Mouse (Mus musculus): Measurements from ENCODE around the gene Gpr153. TPM values are rescaled to one million over a fixed set of nuclear protein-coding genes. Genes with fewer than 3 reads are reported as not detected.

Gene Gpr153
- polyA plus RNA-seq, 1 experiment from 2014 or later = 9.0 TPM

DNA sequence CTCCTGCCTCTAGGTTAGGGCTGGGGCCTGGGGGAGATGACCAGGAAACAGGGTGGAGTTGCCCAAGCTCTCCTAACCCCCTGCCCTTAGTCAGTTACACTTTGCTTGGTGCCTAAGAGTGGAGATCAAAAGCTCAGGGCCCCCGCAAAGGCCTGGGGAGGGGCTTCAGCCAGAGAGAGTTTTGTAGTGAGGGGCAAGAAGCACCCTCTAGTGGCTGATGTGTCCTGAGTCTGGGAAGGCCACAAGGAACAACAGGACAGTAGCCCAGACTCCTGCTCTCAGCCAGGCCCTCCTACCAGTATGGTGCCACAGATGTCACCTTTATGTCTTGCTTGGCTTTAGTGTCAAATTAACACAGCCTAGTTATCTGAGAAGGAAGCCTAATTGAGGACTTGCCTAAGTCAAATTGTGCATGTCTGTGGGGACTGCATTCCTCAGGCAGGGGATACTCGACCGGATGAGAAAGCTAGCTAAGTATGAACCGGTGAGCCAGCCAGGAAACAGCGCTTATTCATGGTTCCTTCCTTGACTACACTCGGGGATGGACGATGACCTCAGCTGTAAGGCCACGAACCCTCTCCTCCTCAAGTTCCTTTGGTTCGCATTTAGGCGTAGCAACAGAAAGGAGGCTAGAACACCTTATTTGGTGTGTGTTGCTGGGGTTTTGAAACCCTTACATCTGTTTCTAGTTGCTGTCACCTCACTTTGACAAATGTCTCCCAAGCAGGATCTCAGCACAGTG, 20.3 kb downstream of the Gpr153 start:
- Histone ChIP-seq H3K4me1 (replicated peaks) (peaks cover 68% of the 10 kb centered on the region), H3K27ac (no peak overlapping the region), H3K4me2 (no peak overlapping the region), H3K27me3 (peaks cover 75% of the 10 kb centered on the region), H3K4me3 (no peak overlapping the region), H3K36me3 (no peaks in the 10 kb centered on the region), H3K9ac (0 out of 2 replicates have a peak overlapping the region, but pooled peaks have one; percentile 1), H3K9me3 (no peaks in the 10 kb centered on the region)
- 46% methylated on average over 10 of the region's 10 CpGs for WGBS
- ATAC-seq (ENCODE audit: low FRiP score) = no peak

- H3K4me2 ChIP-seq = no peak overlapping the region
- no peak overlapping the region for H3K9ac ChIP-seq
- no peak overlapping the region for H3K27ac ChIP-seq
- ATAC-seq (ENCODE audit: low FRiP score) = no peak
- peaks cover 14% of the 10 kb centered on the region for H3K36me3 ChIP-seq
- H3K4me3 ChIP-seq = no peak overlapping the region
- H3K4me1 ChIP-seq (replicated peaks) = peaks cover 56% of the 10 kb centered on the region
- no peaks in the 10 kb centered on the region for H3K9me3 ChIP-seq
- H3K27me3 ChIP-seq = peaks cover 60% of the 10 kb centered on the region
- WGBS = 51% methylated on average over 4 of the region's 4 CpGs
Measured at GRCm38 (mm10) chr4:152295916-152296315, 21.9 kb downstream of the Gpr153 start.

DNA sequence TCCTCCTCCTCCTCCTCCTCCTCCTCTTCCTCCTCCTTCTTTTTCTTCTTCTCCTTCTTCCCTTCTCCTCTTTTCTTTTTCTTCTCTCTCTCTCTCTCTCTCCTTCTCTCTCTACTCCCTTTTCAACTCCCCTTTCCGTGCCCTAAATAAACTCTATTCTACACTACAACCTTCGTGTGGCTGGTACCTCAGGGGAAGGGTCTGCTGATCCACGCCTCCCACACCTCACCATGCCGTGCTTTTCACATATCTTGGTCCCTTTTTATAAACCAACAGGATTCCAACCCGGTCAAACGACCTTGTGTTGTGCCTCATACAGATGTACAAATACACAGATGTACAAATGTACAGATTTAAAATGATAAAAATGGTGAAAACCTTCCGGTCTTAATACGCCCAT, 22.3 kb downstream of the Gpr153 start:
- Histone ChIP-seq H3K4me2 (peak overlapping the region; percentile 72), H3K4me1 (replicated peaks) (peaks cover 51% of the 10 kb centered on the region), H3K9me3 (no peaks in the 10 kb centered on the region), H3K4me3 (peak overlapping the region; percentile 81), H3K27me3 (peaks cover 55% of the 10 kb centered on the region), H3K27ac (no peak overlapping the region), H3K9ac (0 out of 2 replicates have a peak overlapping the region, but pooled peaks have one; percentile 63), H3K36me3 (peaks cover 19% of the 10 kb centered on the region)
- no peak for ATAC-seq (ENCODE audit: low FRiP score)
- WGBS = 21% methylated on average over 8 of the region's 8 CpGs

GRCm38 (mm10) chr4:152296874-152297861, 23.1 kb downstream of the Gpr153 start, which contains the start of gene Icmt:
Gene Icmt (plus strand): TSS chr4:152297227.
- peak within 1 kb of the TSS; percentile 91 for H3K4me2 ChIP-seq
- H3K4me3 ChIP-seq = peak within 1 kb of the TSS; percentile 81
- peaks cover 44% of the 10 kb centered on the region for H3K4me1 ChIP-seq (replicated peaks)
- H3K27me3 ChIP-seq = peaks cover 47% of the 10 kb centered on the region
- peak within 1 kb of the TSS; percentile 98 for H3K9ac ChIP-seq
- ATAC-seq (ENCODE audit: low FRiP score) = peak; percentile 92
- H3K9me3 ChIP-seq = no peaks in the 10 kb centered on the region
- under 1% methylated on average over 118 of the region's 119 CpGs for WGBS
- H3K27ac ChIP-seq = peak within 1 kb of the TSS; percentile 87
- peaks cover 27% of the 10 kb centered on the region for H3K36me3 ChIP-seq

DNA sequence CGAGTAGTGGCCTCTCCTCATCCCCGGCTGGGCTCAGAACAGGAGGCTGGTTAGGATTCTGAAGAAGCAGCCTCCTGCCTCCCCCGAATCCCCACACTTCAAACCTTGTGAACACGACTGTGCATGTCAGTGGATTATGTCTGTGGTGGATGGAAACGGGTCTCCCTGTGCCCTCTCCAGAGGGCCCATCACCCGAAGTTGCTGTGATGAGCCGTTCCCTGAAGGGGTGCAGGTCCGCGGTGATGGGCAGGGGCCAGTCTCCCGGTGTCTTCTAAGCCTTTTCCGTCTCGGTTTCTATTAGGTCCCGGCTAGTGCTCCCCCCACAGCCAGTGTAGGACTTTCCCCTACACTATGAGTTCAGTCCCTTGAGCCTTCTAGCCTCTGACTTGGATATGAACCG, 24.8 kb downstream of the Gpr153 start:
- H3K36me3 ChIP-seq = peaks cover 43% of the 10 kb centered on the region
- peak overlapping the region; percentile 98 for H3K9ac ChIP-seq
- H3K4me1 ChIP-seq (replicated peaks) = peaks cover 29% of the 10 kb centered on the region
- ATAC-seq (ENCODE audit: low FRiP score) = no peak
- H3K27ac ChIP-seq = no peak overlapping the region
- H3K9me3 ChIP-seq = no peaks in the 10 kb centered on the region
- H3K27me3 ChIP-seq = peaks cover 31% of the 10 kb centered on the region
- H3K4me2 ChIP-seq = peak overlapping the region; percentile 91
- 0 out of 2 replicates have a peak overlapping the region, but pooled peaks have one; percentile 81 for H3K4me3 ChIP-seq
- WGBS = 84% methylated on average over 14 of the region's 14 CpGs

GRCm38 (mm10) chr4:152300375-152300774, 26.3 kb downstream of the Gpr153 start:
- Histone ChIP-seq H3K4me1 (replicated peaks) (peaks cover 25% of the 10 kb centered on the region), H3K4me3 (no peak overlapping the region), H3K27ac (no peak overlapping the region), H3K9ac (no peak overlapping the region), H3K9me3 (no peaks in the 10 kb centered on the region), H3K27me3 (peaks cover 20% of the 10 kb centered on the region), H3K36me3 (peaks cover 55% of the 10 kb centered on the region), H3K4me2 (no peak overlapping the region)
- no peak for ATAC-seq (ENCODE audit: low FRiP score)
- 96% methylated on average over 8 of the region's 8 CpGs for WGBS

- H3K36me3 ChIP-seq = peaks cover 55% of the 10 kb centered on the region
Measured at GRCm38 (mm10) chr4:152302012-152302411, 28.0 kb downstream of the Gpr153 start.

GRCm38 (mm10) chr4:152303172-152303571, 29.1 kb downstream of the Gpr153 start:
- H3K27ac ChIP-seq = no peak overlapping the region
- peaks cover 28% of the 10 kb centered on the region for H3K4me1 ChIP-seq (replicated peaks)
- ATAC-seq (ENCODE audit: low FRiP score) = no peak
- H3K4me2 ChIP-seq = no peak overlapping the region
- no peak overlapping the region for H3K9ac ChIP-seq
- 93% methylated on average over 10 of the region's 10 CpGs for WGBS
- H3K9me3 ChIP-seq = no peaks in the 10 kb centered on the region
- no peak overlapping the region for H3K4me3 ChIP-seq
- 0 out of 2 replicates have a peak, but pooled peaks cover 17% of the 10 kb centered on the region for H3K27me3 ChIP-seq
- peaks cover 55% of the 10 kb centered on the region for H3K36me3 ChIP-seq

More at GRCm38 (mm10) chr4:152302012-152302411, 28.0 kb downstream of the Gpr153 start:
- peaks cover 33% of the 10 kb centered on the region for H3K4me1 ChIP-seq (replicated peaks)
- no peaks in the 10 kb centered on the region for H3K9me3 ChIP-seq
- no peak overlapping the region for H3K4me3 ChIP-seq
- WGBS = 81% methylated on average over 11 of the region's 11 CpGs
- ATAC-seq (ENCODE audit: low FRiP score) = no peak
- H3K4me2 ChIP-seq = no peak overlapping the region
- H3K27ac ChIP-seq = no peak overlapping the region
- H3K27me3 ChIP-seq = 0 out of 2 replicates have a peak, but pooled peaks cover 13% of the 10 kb centered on the region
- no peak overlapping the region for H3K9ac ChIP-seq

DNA sequence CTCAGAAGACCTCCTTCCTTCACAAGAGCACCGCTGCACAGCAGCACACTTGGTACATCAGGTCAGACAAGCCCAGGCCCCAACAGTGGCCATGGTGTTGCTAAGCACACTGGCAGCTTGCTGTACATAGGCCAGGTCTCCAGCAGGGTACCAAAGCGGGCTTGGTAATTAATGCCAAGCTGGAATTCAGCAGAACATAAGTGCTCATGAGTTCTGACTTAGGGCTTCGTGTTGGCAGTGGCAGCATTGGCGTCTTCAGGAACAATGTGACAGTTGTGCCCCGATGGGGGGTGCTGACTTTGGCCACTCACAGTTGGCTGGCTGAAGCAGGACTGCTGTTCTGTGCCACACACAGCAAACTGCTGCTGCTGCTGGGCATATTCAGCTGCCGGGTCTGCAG, 30.7 kb downstream of the Gpr153 start:
- Histone ChIP-seq H3K9ac (no peak overlapping the region), H3K27me3 (peaks cover 19% of the 10 kb centered on the region), H3K4me1 (replicated peaks) (peaks cover 15% of the 10 kb centered on the region), H3K27ac (no peak overlapping the region), H3K4me3 (no peak overlapping the region), H3K36me3 (peaks cover 60% of the 10 kb centered on the region), H3K4me2 (no peak overlapping the region), H3K9me3 (no peaks in the 10 kb centered on the region)
- 88% methylated on average over 6 of the region's 6 CpGs for WGBS
- no peak for ATAC-seq (ENCODE audit: low FRiP score)

- Histone ChIP-seq H3K9me3 (no peaks in the 10 kb centered on the region), H3K4me1 (replicated peaks) (peaks cover 15% of the 10 kb centered on the region), H3K36me3 (peaks cover 47% of the 10 kb centered on the region), H3K9ac (peak overlapping the region; percentile 58), H3K4me3 (no peak overlapping the region), H3K27me3 (peaks cover 32% of the 10 kb centered on the region), H3K4me2 (no peak overlapping the region), H3K27ac (peak overlapping the region; percentile 20; the same call in 1 of the 2 replicates)
- no peak for ATAC-seq (ENCODE audit: low FRiP score)
- WGBS = 71% methylated on average over 6 of the region's 6 CpGs
Measured at GRCm38 (mm10) chr4:152305991-152306390, 32.0 kb downstream of the Gpr153 start.

DNA sequence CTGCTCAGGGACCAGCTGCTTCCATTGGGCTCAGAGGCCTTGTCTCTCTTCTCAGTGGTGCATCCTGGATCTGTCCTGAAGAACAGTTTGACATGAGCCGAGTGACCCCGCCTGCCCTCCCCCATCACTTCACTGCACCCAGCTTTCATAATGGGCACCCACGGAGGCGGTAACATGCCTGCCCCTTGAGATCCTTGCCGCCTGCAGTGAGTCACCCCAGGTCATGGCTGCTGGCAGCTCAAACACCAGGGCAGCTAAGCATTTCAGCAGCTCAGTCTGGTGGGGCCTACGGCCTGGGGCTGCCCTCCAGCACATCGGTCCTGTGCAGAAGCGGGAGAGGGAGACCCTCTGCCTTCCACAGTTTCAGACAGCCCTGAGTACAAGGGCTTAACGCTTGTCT, 33.5 kb downstream of the Gpr153 start:
- WGBS = 74% methylated on average over 9 of the region's 9 CpGs
- H3K27ac ChIP-seq = no peak overlapping the region
- H3K9ac ChIP-seq = 0 out of 2 replicates have a peak overlapping the region, but pooled peaks have one; percentile 2
- no peaks in the 10 kb centered on the region for H3K9me3 ChIP-seq
- H3K4me2 ChIP-seq = no peak overlapping the region
- H3K36me3 ChIP-seq = peaks cover 31% of the 10 kb centered on the region
- H3K4me1 ChIP-seq (replicated peaks) = peaks cover 22% of the 10 kb centered on the region
- H3K27me3 ChIP-seq = peaks cover 48% of the 10 kb centered on the region
- no peak overlapping the region for H3K4me3 ChIP-seq
- no peak for ATAC-seq (ENCODE audit: low FRiP score)

GRCm38 (mm10) chr4:152312186-152312585, 38.2 kb downstream of the Gpr153 start:
- ATAC-seq (ENCODE audit: low FRiP score) = no peak
- Histone ChIP-seq H3K4me1 (replicated peaks) (peaks cover 35% of the 10 kb centered on the region), H3K9me3 (no peaks in the 10 kb centered on the region), H3K27me3 (peaks cover 90% of the 10 kb centered on the region), H3K4me2 (peak overlapping the region; percentile 59), H3K4me3 (peak overlapping the region; percentile 40), H3K36me3 (peaks cover 7% of the 10 kb centered on the region; the same call in 1 of the 2 replicates), H3K9ac (peak overlapping the region; percentile 64), H3K27ac (no peak overlapping the region; the same call in 1 of the 2 replicates)
- WGBS = 5% methylated on average over 14 of the region's 14 CpGs
